Mouse (Mus musculus) forebrain, embryonic 12.5 days (tissue): Measurements from ENCODE around the gene Slc39a8. TPM values are rescaled to one million over a fixed set of nuclear protein-coding genes. Genes with fewer than 3 reads are reported as not detected.
A peak's percentile ranks its signal among the peaks of the same experiment; 100 is the strongest.

Source experiments
- ATAC-seq: fragments of 200-750 bp; cut with Nextera tagmentation; 2 replicates; pipeline ENCODE4 v1.8.0; 2017; ENCODE audit warnings: moderate TSS enrichment; ENCODE audit not compliant: low FRiP score
- H3K27ac ChIP-seq: fragments of 300-500 bp; sonication (generic); 2 replicates; pipeline ENCODE4 v1.5.1; 2016; ENCODE audit warnings: mild to moderate bottlenecking
- H3K27me3 ChIP-seq: fragments of 300-500 bp; sonication (generic); 2 replicates; pipeline ENCODE4 v1.6.1; 2016; ENCODE audit warnings: mild to moderate bottlenecking
- H3K36me3 ChIP-seq: fragments of 300-500 bp; sonication (generic); replicated peaks from 2 replicates; pipeline ENCODE4 v1.6.1; 2016; ENCODE audit warnings: mild to moderate bottlenecking
- H3K4me1 ChIP-seq: fragments of 300-500 bp; sonication (generic); 2 replicates; pipeline ENCODE4 v1.6.1; 2016
- H3K4me2 ChIP-seq: fragments of 300-500 bp; sonication (generic); 2 replicates; pipeline ENCODE4 v1.6.1; 2016; ENCODE audit warnings: mild to moderate bottlenecking, moderate library complexity
- H3K4me3 ChIP-seq: fragments of 300-500 bp; sonication (generic); replicated peaks from 2 replicates; pipeline ENCODE4 v1.5.1; 2016; ENCODE audit warnings: mild to moderate bottlenecking
- H3K9ac ChIP-seq: fragments of 300-500 bp; sonication (generic); 2 replicates; pipeline ENCODE4 v1.6.1; 2016; ENCODE audit warnings: mild to moderate bottlenecking
- H3K9me3 ChIP-seq: fragments of 300-500 bp; sonication (generic); 2 replicates; pipeline ENCODE4 v1.6.1; 2016
- whole genome bisulfite sequencing: fragments of 180-500 bp; shearing (Covaris S2); methylation state at CpG from one replicate; pipeline ENCODE4 v1.1.7; 2016; 5-methylcytosine and 5-hydroxymethylcytosine counted together
- polyA plus RNA-seq: library from polyadenylated mRNA; unstranded; fragments of >200 nt; fragmentation: Nextera tagmentation; extraction: Ambion mirVana; gene quantifications from 2 replicates; pipeline ENCODE4 v1.2.1, GENCODE M21; 2016

Gene Slc39a8
- polyA plus RNA-seq, 1 experiment from 2014 or later: 13.2 TPM

DNA sequence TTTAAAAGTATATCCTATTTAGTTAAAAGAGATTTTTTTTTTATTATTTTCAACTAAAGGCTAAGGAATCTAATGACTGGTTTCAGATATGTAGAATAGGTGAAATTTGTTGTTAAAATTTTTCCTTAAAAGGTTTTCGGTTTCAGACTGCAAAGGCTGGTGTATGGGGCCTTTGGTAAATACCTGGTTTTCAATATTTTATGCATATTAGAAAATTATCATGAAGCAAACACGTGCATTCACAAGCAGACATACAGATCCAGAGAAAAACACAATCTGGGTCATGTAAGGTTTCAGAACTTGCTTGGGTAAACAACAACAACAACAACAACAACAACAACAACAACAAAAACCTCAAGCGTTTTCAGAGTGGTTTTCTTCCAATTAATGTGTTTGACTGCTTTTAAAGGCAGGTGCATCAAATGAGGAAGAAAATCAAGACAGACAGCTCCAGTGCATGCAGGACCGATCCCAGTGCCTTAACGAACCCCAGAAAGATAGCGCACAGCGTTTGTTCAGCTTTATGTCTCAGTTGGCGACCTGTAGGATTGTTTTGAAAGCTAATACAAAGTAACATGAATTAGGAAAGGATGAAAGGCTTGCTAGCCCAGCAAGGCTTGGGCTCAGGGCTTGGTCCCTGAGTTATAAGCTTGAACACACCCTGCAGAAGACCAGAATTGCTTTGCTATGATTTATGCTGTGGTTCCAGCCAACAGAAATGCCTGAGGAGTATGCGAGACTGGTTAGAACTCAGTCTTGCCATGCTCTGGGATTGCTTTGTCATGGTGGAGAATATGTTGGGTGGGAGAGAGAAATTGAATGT, 62.2 kb downstream of the Slc39a8 start:
- Histone ChIP-seq H3K4me1 (peaks cover 8% of the 10 kb centered on the region; the same call in 1 of the 2 replicates), H3K27me3 (no peaks in the 10 kb centered on the region), H3K27ac (peak overlapping the region; percentile 61), H3K9ac (no peak overlapping the region), H3K4me3 (no peak overlapping the region), H3K9me3 (no peaks in the 10 kb centered on the region), H3K36me3 (no peaks in the 10 kb centered on the region), H3K4me2 (peak overlapping the region; percentile 17)
- ATAC-seq: peak; percentile 74
- 34% methylated on average over 9 of the region's 9 CpGs for WGBS

- Histone ChIP-seq H3K4me1 (peaks cover 8% of the 10 kb centered on the region; the same call in 1 of the 2 replicates), H3K4me3 (no peak overlapping the region), H3K9me3 (no peaks in the 10 kb centered on the region), H3K4me2 (peak overlapping the region; percentile 17; the same call in 1 of the 2 replicates), H3K27ac (peak overlapping the region; percentile 61; the same call in 1 of the 2 replicates), H3K9ac (no peak overlapping the region), H3K36me3 (no peaks in the 10 kb centered on the region), H3K27me3 (no peaks in the 10 kb centered on the region)
- peak; percentile 94 for ATAC-seq
- WGBS: 19% methylated on average over 5 of the region's 5 CpGs
Measured at GRCm38 (mm10) chr3:135887856-135888155, 62.7 kb downstream of the Slc39a8 start.

GRCm38 (mm10) chr3:135889401-135889800, 64.3 kb downstream of the Slc39a8 start:
- Histone ChIP-seq H3K9ac (no peak overlapping the region), H3K36me3 (no peaks in the 10 kb centered on the region), H3K4me1 (peaks cover 8% of the 10 kb centered on the region; the same call in 1 of the 2 replicates), H3K4me3 (no peak overlapping the region), H3K27ac (no peak overlapping the region), H3K9me3 (no peaks in the 10 kb centered on the region), H3K27me3 (no peaks in the 10 kb centered on the region), H3K4me2 (no peak overlapping the region)
- ATAC-seq: no peak

DNA sequence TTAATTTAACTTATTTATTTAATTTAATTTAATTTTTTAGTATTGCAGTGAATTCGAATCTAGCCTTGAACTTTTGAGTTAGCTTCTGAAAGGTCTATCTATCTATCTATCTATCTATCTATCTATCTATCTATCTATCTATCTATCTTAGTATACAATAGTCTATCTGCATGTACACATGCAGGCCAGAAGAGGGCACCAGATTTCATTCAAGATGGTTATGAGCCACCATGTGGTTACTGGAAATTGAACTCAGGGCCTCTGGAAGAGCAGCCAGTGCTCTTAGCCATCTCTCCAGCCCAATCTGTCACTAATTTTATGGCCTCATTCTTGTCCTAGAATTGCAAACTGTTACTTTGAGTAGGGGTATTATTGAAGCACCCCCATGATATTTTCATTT, 78.3 kb downstream of the Slc39a8 start:
- ATAC-seq: no peak
- WGBS: 80% methylated on average over 1 of the region's 1 CpGs
- Histone ChIP-seq H3K36me3 (no peaks in the 10 kb centered on the region), H3K27me3 (no peaks in the 10 kb centered on the region), H3K9me3 (no peaks in the 10 kb centered on the region), H3K9ac (no peak overlapping the region), H3K4me1 (no peaks in the 10 kb centered on the region), H3K4me2 (no peak overlapping the region), H3K27ac (no peak overlapping the region), H3K4me3 (no peak overlapping the region)

GRCm38 (mm10) chr3:135904881-135905280, 79.8 kb downstream of the Slc39a8 start:
- no peaks in the 10 kb centered on the region for H3K27me3 ChIP-seq
- no peaks in the 10 kb centered on the region for H3K9me3 ChIP-seq
- H3K36me3 ChIP-seq: no peaks in the 10 kb centered on the region
- no peak overlapping the region for H3K27ac ChIP-seq
- no peak for ATAC-seq
- no peak overlapping the region for H3K4me3 ChIP-seq
- H3K9ac ChIP-seq: no peak overlapping the region
- H3K4me1 ChIP-seq: no peaks in the 10 kb centered on the region
- no peak overlapping the region for H3K4me2 ChIP-seq
- WGBS: 78% methylated on average over 6 of the region's 6 CpGs

DNA sequence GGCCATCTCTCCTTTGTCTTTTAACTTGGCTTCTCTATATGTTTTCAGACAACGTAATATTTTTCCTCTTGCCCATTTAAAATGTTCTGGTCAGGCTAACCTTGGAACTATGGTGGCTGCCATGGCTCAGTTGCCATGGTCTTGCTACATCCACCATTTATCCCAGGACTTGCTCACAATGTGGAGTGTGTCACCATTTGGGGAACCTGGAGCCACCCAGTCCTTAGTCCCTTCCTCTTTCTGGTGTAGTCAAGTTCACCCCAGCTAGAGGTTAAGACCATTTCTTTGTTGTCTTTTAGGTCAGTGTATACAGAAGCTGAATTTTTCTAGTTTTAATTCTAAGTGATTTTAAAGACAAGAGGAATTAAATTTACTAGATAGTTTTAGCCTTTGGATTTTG, 80.7 kb downstream of the Slc39a8 start:
- Histone ChIP-seq H3K4me2 (no peak overlapping the region), H3K9me3 (no peaks in the 10 kb centered on the region), H3K4me3 (no peak overlapping the region), H3K27ac (no peak overlapping the region), H3K9ac (no peak overlapping the region), H3K27me3 (no peaks in the 10 kb centered on the region), H3K4me1 (no peaks in the 10 kb centered on the region), H3K36me3 (no peaks in the 10 kb centered on the region)
- WGBS: 100% methylated on average over 1 of the region's 1 CpGs
- ATAC-seq: no peak

DNA sequence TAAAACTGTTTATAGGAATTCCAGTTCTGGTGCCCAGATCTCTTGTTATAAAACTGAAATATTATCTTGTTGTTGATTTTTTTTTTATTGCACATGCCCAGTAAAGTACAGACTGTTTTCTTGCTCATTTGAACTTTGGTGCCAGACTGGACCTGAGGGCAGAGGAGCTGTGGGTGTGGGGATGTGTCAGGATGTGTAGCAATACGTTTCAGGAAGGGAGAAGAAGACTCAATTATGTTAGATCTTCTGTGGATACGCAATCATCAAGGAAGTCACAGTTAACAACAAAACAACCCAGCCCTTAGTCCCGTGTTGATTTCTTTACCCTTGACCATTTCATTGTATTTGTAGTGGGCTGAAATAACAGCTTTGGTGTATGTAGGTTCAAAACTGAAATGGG, 81.9 kb downstream of the Slc39a8 start:
- H3K27me3 ChIP-seq: no peaks in the 10 kb centered on the region
- H3K36me3 ChIP-seq: no peaks in the 10 kb centered on the region
- 70% methylated on average over 3 of the region's 3 CpGs for WGBS
- H3K27ac ChIP-seq: no peak overlapping the region
- H3K9me3 ChIP-seq: no peaks in the 10 kb centered on the region
- no peak overlapping the region for H3K4me3 ChIP-seq
- H3K4me2 ChIP-seq: no peak overlapping the region
- no peak overlapping the region for H3K9ac ChIP-seq
- ATAC-seq: no peak
- H3K4me1 ChIP-seq: no peaks in the 10 kb centered on the region

DNA sequence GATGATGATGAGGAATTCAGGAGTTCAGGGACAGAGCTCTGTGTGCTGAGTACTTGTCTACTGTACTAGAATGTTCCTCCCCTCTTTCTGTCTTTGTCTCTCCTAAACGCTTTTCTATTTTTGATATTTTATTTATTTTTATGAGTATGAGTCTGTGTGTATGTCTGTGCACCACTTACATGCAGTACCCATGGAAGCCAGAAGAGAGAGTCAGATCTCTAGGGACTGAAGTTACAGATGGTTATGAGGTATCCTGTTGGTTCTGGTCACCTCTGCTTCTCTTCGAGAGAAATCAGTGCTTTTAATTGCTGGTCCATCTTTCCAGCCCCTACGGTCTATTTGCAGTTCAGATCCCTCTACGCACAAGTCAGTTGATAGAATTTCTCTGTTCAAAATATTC, 90.9 kb downstream of the Slc39a8 start:
- Histone ChIP-seq H3K4me3 (no peak overlapping the region), H3K9ac (no peak overlapping the region), H3K27ac (no peak overlapping the region), H3K27me3 (no peaks in the 10 kb centered on the region), H3K4me1 (peaks cover 10% of the 10 kb centered on the region), H3K4me2 (no peak overlapping the region), H3K36me3 (no peaks in the 10 kb centered on the region), H3K9me3 (no peaks in the 10 kb centered on the region)
- ATAC-seq: no peak
- 91% methylated on average over 4 of the region's 4 CpGs for WGBS

DNA sequence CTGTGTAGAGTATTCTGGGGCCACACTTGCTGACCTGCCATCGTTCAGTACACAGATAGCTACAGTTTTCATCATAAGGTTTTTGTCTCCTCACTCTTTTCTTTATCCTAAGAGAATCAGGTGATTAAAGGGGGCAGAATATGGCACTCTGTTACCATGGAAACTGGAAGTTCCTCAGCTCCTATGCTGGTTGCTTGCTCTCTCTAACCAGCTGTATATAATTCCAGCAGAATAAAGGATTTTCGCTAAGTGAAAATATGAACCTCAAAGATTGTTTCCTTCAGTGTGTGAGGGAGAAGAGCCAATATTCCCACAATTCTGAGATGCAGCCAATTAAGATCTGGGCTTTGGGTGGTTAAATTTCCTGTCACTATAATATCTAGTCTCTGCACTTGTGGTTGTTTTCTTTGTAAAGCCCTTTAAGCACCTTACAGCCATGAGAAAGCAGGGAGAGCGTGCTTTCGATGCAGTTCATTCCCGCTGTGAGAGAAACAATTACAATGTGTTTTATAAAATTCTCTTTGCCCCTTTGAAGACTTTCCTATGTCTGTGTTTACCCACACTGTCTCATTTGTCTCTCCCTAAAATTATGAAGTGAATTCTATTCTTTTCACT, 93.6 kb downstream of the Slc39a8 start:
- Histone ChIP-seq H3K27me3 (no peaks in the 10 kb centered on the region), H3K4me1 (peaks cover 10% of the 10 kb centered on the region), H3K36me3 (no peaks in the 10 kb centered on the region), H3K4me3 (no peak overlapping the region), H3K27ac (no peak overlapping the region), H3K9ac (no peak overlapping the region), H3K4me2 (no peak overlapping the region), H3K9me3 (no peaks in the 10 kb centered on the region)
- peak; percentile 71; the same call in 1 of the 2 replicates for ATAC-seq
- 35% methylated on average over 5 of the region's 5 CpGs for WGBS

DNA sequence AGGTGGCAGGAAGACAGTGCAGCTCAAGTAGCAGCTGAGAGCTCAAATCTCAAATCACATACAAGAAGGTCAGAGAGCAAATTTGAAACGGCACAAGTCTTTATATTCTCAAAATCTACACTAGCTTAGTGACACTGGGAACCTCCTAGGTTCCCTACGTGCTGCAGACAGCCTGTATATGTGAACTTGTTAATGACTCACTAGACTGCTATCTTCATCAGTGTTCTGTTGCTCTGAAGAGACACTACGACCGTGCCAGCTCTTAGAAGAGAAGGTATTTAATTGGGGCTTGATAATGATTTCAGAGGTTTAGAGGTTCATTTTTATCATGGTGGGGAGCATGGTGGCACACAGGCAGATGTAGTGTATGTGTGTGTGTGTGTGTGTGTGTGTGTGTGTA, 94.2 kb downstream of the Slc39a8 start:
- Histone ChIP-seq H3K9me3 (no peaks in the 10 kb centered on the region), H3K9ac (no peak overlapping the region)
- 77% methylated on average over 4 of the region's 4 CpGs for WGBS

DNA sequence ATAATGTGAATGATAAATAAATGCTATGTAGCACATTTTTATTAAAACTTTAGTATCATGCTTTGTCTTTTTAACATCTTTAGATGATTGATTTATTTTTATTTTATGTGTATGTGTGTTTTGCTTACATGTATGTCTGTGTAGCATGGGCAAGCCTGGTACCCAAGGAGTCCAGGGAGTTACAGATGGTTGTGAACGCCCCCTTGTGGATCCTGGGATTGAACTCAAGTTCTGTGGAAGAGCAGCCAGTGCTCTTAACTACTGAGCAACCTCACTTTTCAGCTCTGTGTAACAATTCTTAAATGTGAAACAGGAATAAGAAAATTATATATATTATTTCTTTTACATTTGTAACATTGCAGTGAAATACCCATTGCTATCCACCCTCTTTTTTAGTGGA, 101.7 kb downstream of the Slc39a8 start:
- 39% methylated on average over 1 of the region's 1 CpGs for WGBS
- H3K4me1 ChIP-seq: no peaks in the 10 kb centered on the region
- no peak overlapping the region for H3K9ac ChIP-seq
- no peak overlapping the region for H3K27ac ChIP-seq
- H3K4me3 ChIP-seq: no peak overlapping the region
- no peaks in the 10 kb centered on the region for H3K36me3 ChIP-seq
- ATAC-seq: no peak
- no peaks in the 10 kb centered on the region for H3K9me3 ChIP-seq
- no peaks in the 10 kb centered on the region for H3K27me3 ChIP-seq
- H3K4me2 ChIP-seq: no peak overlapping the region

More for the DNA sequence above, 94.2 kb downstream of the Slc39a8 start:
- H3K4me2 ChIP-seq: no peak overlapping the region
- no peaks in the 10 kb centered on the region for H3K27me3 ChIP-seq
- no peaks in the 10 kb centered on the region for H3K36me3 ChIP-seq
- no peak for ATAC-seq
- peaks cover 10% of the 10 kb centered on the region for H3K4me1 ChIP-seq
- H3K27ac ChIP-seq: no peak overlapping the region
- H3K4me3 ChIP-seq: no peak overlapping the region

DNA sequence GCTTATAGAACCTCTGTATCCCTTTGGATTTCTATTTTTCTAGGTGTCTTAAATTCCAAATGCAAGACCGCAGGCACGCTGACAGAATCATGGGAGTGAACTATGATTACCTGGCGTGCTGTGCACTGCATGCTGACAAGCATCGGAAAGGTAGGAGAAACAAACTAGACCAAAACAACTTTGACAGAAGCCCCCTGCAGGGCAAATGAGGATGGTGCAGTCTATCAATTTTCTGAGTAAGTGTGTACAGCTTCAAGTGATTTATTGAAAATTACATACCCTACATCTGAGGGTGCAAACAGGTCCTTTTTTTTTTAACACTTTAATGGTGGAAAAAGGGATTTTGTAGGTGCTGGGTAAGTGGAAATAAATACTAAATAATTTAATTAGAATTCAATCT, 103.1 kb downstream of the Slc39a8 start:
- Histone ChIP-seq H3K27me3 (no peaks in the 10 kb centered on the region), H3K9ac (no peak overlapping the region), H3K9me3 (no peaks in the 10 kb centered on the region), H3K4me1 (no peaks in the 10 kb centered on the region), H3K4me3 (no peak overlapping the region), H3K27ac (no peak overlapping the region), H3K36me3 (no peaks in the 10 kb centered on the region), H3K4me2 (no peak overlapping the region)
- ATAC-seq: no peak
- 90% methylated on average over 4 of the region's 4 CpGs for WGBS

DNA sequence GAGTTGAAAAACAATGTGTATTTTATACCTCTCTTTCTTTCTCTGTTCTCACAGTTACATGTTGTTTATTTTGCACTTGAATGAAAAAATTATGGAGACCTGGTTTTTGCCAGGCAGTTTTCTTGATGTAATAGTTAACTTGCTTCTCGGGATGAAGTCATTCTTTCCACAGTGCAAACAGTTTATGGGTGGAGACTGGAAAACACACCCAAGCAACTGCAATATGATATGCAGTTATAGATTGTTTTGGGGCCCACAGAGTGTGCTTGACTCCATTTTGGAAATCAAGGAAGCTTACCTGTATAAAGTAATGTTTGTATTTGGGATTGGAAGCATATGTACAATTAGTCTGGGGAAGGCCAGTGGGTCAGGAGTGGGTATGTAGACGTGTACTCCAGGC, 112.4 kb downstream of the Slc39a8 start:
- ATAC-seq: no peak
- H3K4me3 ChIP-seq: no peak overlapping the region
- H3K9me3 ChIP-seq: no peaks in the 10 kb centered on the region
- H3K4me1 ChIP-seq: no peaks in the 10 kb centered on the region
- H3K27me3 ChIP-seq: no peaks in the 10 kb centered on the region
- H3K36me3 ChIP-seq: no peaks in the 10 kb centered on the region
- H3K27ac ChIP-seq: no peak overlapping the region
- no peak overlapping the region for H3K4me2 ChIP-seq
- WGBS: 78% methylated on average over 2 of the region's 2 CpGs
- no peak overlapping the region for H3K9ac ChIP-seq
